Mouse (Mus musculus): ENCODE measurements around the gene Tpx2. TPM values are rescaled to one million over a fixed set of nuclear protein-coding genes. Genes with fewer than 3 reads are reported as not detected.
A peak's percentile ranks its signal among the peaks of the same experiment; 100 is the strongest.

Tpx2 gene
- polyA plus RNA-seq, 1 experiment: 183 TPM

DNA sequence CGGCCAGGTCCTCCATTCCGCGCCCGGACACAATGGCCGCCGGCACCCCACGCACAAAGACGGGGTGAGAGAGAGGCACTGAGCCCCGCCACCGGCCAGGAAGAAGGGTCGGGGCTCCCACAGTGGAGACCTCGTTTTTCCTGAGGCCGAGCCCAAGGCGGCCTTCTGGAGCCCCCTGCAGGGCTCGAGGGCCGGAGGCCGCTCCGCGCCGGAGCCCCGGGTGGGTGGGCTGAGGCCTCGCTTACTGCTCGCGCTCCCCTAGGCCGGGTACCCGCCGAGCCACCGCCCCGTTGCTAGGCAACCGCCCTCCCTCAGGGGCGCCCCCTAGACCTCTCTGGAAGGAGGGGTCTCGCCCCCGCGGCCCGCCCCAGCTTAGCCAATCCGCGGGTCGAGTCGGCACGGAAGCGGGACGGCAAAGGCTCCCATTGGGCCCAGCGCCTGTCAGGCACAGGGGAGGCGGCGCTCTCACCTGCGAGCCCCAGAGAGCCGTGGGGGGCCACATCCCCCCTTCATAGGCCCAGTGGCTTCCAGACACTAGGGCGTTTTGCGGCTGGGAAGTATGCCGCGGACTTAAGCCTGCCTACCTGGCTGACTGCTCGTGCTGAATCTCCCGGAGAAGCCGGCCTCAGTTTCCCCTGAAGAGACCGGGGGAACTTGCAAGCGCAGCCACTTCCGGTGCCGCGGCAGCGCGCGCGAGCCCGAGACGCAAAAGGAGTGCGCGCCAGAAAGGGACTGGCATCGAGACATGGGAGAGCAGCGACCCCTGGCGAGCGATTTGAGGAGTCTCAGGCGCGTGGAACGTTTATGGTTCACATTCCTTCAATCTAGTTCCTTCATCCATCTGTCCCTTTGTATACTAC, 16.5 kb upstream of the Tpx2 start, which contains the start of gene Bcl2l1:
Bcl2l1 (minus strand) TSS at position 710 of the 860 bp plus-strand sequence.
- Histone ChIP-seq H3K4me1 (ENCODE audit: control insufficient read depth, insufficient read depth, low read length) (peaks cover 10% of the 10 kb centered on the region), H3K4me3 (ENCODE audit: low read depth, low read length) (peak within 1 kb of the TSS; percentile 91), H3K27ac (ENCODE audit: insufficient read depth, low read length) (peak within 1 kb of the TSS; percentile 80), H3K36me3 (ENCODE audit: control insufficient read depth, insufficient read depth, low read length, poor library complexity, severe bottlenecking) (peaks cover 1% of the 10 kb centered on the region; the same call in 1 of the 2 replicates), H3K9ac (ENCODE audit: low read depth, poor library complexity, severe bottlenecking) (peak within 1 kb of the TSS; percentile 85), H3K9me3 (replicated peaks; ENCODE audit: control insufficient read depth, insufficient read depth, low read length, poor library complexity, severe bottlenecking) (no peaks in the 10 kb centered on the region), H3K27me3 (ENCODE audit: control insufficient read depth, insufficient read depth, low read length, poor library complexity, severe bottlenecking) (no peaks in the 10 kb centered on the region)
- TF ChIP-seq CTCF (IDR thresholded peaks at IDR 0.05; ENCODE audit: low read depth, low read length) (peak; percentile 94), EP300 (IDR thresholded peaks at IDR 0.05; ENCODE audit: insufficient read depth, low read depth, low read length) (peak; percentile 40; the same call in 1 of the 2 replicates), POLR2A (IDR thresholded peaks at IDR 0.05; ENCODE audit: insufficient read depth, low read length) (no peak)

DNA sequence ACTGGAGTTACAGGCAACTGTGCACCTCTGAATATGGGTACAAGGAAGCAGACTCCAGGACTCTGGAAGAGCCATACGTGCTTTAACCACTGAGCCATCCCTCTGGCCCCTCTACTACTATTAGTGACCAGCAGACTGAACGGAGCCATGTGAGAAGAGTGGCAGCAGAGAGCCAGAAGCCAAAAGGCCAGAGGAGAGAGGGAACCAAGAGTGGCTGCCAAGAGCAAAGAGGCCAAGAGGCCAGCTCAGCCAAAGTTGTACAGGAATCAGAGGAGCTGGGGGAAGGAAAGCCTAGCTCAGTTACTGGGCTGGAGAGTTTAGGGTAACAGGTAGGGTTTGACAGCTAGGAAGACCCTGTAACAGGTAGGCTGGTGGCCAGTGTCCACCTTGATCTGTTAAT, 8.5 kb upstream of the Tpx2 start:
- no peak overlapping the region for H3K9ac ChIP-seq (ENCODE audit: low read depth, poor library complexity, severe bottlenecking)
- H3K36me3 ChIP-seq (ENCODE audit: control insufficient read depth, insufficient read depth, low read length, poor library complexity, severe bottlenecking): no peaks in the 10 kb centered on the region
- TF ChIP-seq EP300 (IDR thresholded peaks at IDR 0.05; ENCODE audit: insufficient read depth, low read depth, low read length) (no peak), POLR2A (IDR thresholded peaks at IDR 0.05; ENCODE audit: insufficient read depth, low read length) (no peak), CTCF (IDR thresholded peaks at IDR 0.05; ENCODE audit: low read depth, low read length) (no peak)
- no peak overlapping the region for H3K4me3 ChIP-seq (ENCODE audit: low read depth, low read length)
- no peaks in the 10 kb centered on the region for H3K27me3 ChIP-seq (ENCODE audit: control insufficient read depth, insufficient read depth, low read length, poor library complexity, severe bottlenecking)
- H3K27ac ChIP-seq (ENCODE audit: insufficient read depth, low read length): no peak overlapping the region
- no peaks in the 10 kb centered on the region for H3K4me1 ChIP-seq (ENCODE audit: control insufficient read depth, insufficient read depth, low read length)
- no peaks in the 10 kb centered on the region for H3K9me3 ChIP-seq (replicated peaks; ENCODE audit: control insufficient read depth, insufficient read depth, low read length, poor library complexity, severe bottlenecking)

DNA sequence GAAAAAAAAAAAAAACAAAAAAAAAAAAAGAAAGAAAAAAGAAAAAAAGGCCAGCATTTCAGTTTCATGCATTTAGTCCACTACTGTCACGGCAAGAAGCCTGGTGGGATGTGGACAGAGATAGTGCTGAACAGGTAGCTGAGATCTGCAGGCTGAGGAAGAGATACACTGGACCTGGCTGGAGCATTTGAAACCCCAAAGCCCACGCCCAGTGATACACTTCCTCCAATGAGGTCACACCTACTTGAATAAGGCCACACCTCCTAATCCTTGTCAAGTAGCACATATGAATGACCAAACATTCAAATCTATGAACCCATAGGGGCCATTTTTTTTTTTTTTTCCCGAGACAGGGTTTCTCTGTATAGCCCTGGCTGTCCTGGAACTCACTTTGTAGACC, 5.0 kb upstream of the Tpx2 start:
- Histone ChIP-seq H3K9me3 (replicated peaks; ENCODE audit: control insufficient read depth, insufficient read depth, low read length, poor library complexity, severe bottlenecking) (no peaks in the 10 kb centered on the region), H3K9ac (ENCODE audit: low read depth, poor library complexity, severe bottlenecking) (no peak overlapping the region), H3K27me3 (ENCODE audit: control insufficient read depth, insufficient read depth, low read length, poor library complexity, severe bottlenecking) (no peaks in the 10 kb centered on the region), H3K27ac (ENCODE audit: insufficient read depth, low read length) (no peak overlapping the region), H3K4me3 (ENCODE audit: low read depth, low read length) (no peak overlapping the region), H3K4me1 (ENCODE audit: control insufficient read depth, insufficient read depth, low read length) (no peaks in the 10 kb centered on the region), H3K36me3 (ENCODE audit: control insufficient read depth, insufficient read depth, low read length, poor library complexity, severe bottlenecking) (no peaks in the 10 kb centered on the region)
- TF ChIP-seq POLR2A (IDR thresholded peaks at IDR 0.05; ENCODE audit: insufficient read depth, low read length): no peak
- no peak for TF ChIP-seq CTCF (IDR thresholded peaks at IDR 0.05; ENCODE audit: low read depth, low read length)
- TF ChIP-seq EP300 (IDR thresholded peaks at IDR 0.05; ENCODE audit: insufficient read depth, low read depth, low read length): no peak

DNA sequence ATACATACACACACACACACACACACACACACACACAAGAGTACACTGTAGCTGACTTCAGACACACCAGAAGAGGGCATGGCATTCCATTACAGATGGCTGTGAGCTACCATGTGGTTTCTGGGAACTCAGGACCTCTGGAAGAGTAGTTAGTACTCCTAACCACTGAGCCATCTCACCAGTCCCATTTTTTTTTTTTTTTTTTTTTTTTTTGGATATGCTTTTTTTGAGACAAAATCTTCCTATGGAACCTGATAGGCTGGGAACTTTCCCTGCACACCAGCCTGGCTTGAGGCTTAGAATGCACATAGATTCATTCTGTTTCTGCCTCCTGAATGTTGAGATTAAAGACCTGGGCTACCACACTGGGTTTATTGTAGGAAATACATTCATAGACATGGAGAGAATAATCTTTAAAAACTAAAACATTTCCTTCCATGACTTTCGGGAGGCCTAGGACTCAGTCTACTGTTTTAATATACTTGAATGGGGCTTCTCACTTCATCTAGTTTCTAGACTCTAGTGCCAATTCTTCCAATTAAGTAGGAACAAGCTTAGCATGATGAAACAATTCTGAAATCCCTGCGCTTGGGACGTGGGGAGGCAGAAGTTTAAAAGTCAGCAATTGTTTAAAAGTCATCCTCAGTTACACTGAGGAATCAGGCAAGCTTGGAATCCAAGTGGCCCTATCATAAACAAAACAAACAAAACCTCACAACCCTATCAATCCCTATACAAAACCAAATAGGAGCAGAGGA, 528 bp upstream of the Tpx2 start:
- Histone ChIP-seq H3K4me1 (ENCODE audit: control insufficient read depth, insufficient read depth, low read length) (no peaks in the 10 kb centered on the region), H3K27me3 (ENCODE audit: control insufficient read depth, insufficient read depth, low read length, poor library complexity, severe bottlenecking) (no peaks in the 10 kb centered on the region), H3K4me3 (ENCODE audit: low read depth, low read length) (no peak overlapping the region), H3K36me3 (ENCODE audit: control insufficient read depth, insufficient read depth, low read length, poor library complexity, severe bottlenecking) (peaks cover 9% of the 10 kb centered on the region), H3K9ac (ENCODE audit: low read depth, poor library complexity, severe bottlenecking) (no peak overlapping the region), H3K27ac (ENCODE audit: insufficient read depth, low read length) (no peak overlapping the region), H3K9me3 (replicated peaks; ENCODE audit: control insufficient read depth, insufficient read depth, low read length, poor library complexity, severe bottlenecking) (no peaks in the 10 kb centered on the region)
- TF ChIP-seq POLR2A (IDR thresholded peaks at IDR 0.05; ENCODE audit: insufficient read depth, low read length): no peak
- no peak for TF ChIP-seq EP300 (IDR thresholded peaks at IDR 0.05; ENCODE audit: insufficient read depth, low read depth, low read length)
- no peak for TF ChIP-seq CTCF (IDR thresholded peaks at IDR 0.05; ENCODE audit: low read depth, low read length)

DNA sequence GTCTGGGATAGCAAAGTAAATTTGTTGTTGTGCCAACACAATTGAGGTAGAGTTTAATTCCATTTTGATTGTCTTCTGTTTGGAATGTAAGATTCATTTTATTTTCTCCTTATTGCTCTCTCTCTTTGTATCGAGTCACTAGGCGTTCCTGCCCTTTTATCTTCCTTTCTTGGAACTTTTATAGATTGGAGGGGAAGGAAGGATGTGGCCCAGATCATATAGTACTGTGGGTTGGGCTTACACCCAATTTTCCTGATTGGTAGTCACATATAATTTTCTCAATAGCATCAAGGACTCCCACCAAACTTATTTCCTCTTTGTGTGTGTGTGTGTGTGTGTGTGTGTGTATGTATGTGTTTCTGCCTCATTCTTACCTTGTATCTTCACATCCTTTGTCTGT, 702 bp downstream of the Tpx2 start:
- Histone ChIP-seq H3K36me3 (ENCODE audit: control insufficient read depth, insufficient read depth, low read length, poor library complexity, severe bottlenecking) (peaks cover 20% of the 10 kb centered on the region), H3K4me3 (ENCODE audit: low read depth, low read length) (peak overlapping the region; percentile 78), H3K27me3 (ENCODE audit: control insufficient read depth, insufficient read depth, low read length, poor library complexity, severe bottlenecking) (no peaks in the 10 kb centered on the region), H3K9me3 (replicated peaks; ENCODE audit: control insufficient read depth, insufficient read depth, low read length, poor library complexity, severe bottlenecking) (no peaks in the 10 kb centered on the region), H3K4me1 (ENCODE audit: control insufficient read depth, insufficient read depth, low read length) (no peaks in the 10 kb centered on the region), H3K27ac (ENCODE audit: insufficient read depth, low read length) (peak overlapping the region; percentile 52), H3K9ac (ENCODE audit: low read depth, poor library complexity, severe bottlenecking) (peak overlapping the region; percentile 82)
- TF ChIP-seq EP300 (IDR thresholded peaks at IDR 0.05; ENCODE audit: insufficient read depth, low read depth, low read length): no peak
- no peak for TF ChIP-seq CTCF (IDR thresholded peaks at IDR 0.05; ENCODE audit: low read depth, low read length)
- TF ChIP-seq POLR2A (IDR thresholded peaks at IDR 0.05; ENCODE audit: insufficient read depth, low read length): no peak
